Mouse (Mus musculus) cortical plate, adult 2 months (tissue): ENCODE data around the gene Psmb7.

Experiments used
- CTCF ChIP-seq: fragments of 200-500 bp; IDR thresholded peaks from 2 replicates; pipeline ENCODE4 v1.5.1; 2011; ENCODE audit warnings: mild to moderate bottlenecking, control low read depth, low read length; ENCODE audit not compliant: insufficient read depth; ENCODE audit errors: extremely low read depth
- POLR2A ChIP-seq: fragments of 200-500 bp; IDR thresholded peaks from 2 replicates; pipeline ENCODE4 v1.6.1; 2011; ENCODE audit warnings: mild to moderate bottlenecking, low read length, control low read depth; ENCODE audit not compliant: insufficient read depth; ENCODE audit errors: extremely low read depth

DNA sequence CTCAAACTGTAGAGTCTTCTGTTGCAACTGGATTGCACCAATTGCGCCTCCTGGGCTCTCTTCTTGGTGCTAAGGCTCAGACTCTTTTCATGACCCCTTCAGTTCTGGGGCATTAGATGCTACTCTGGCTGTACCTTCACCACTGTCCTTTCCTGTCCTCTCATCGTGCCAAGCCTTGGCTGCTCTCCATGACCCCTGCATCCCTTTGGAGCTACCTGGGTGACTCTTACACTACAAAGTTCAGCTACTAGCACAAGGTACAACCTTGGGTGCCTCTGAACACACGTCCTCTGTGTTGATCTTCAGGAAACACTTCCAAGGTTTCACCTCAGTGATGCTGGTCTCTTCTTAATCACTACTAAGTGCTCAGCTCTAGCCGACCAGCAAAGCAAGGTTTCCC is 81.3 kb downstream of the Psmb7 start:
- no peak for TF ChIP-seq CTCF
- no peak for TF ChIP-seq POLR2A
